29 mouse cellular contexts compared by ENCODE assay signal in genomic region chr7:100448985-100449384, GRCm38 (mm10). TPM values are rescaled to one million over a fixed set of nuclear protein-coding genes. Genes with fewer than 3 reads are reported as not detected.
DNase-seq lines count a peak whose midpoint lies in the region; ATAC-seq and TF ChIP-seq lines count a peak whose summit lies in the region.
"Had no signal": no experiment of that assay in that cellular context is flagged by ENCODE, and none has a peak within 500 bp of the region (broad histone marks: within the 10 kb centered on the region; RNA-seq: fewer than 3 reads in every experiment).

No protein-coding gene starts in this region.

- DNase-seq in liver, embryonic 13.5 days, result no peak
- DNase-seq in liver, result no peak
- peak; percentile 85 for DNase-seq in induced T-regulatory cell, adult 2 months (ENCODE audit: low read depth)
- no peak for DNase-seq in ovary, adult 18-20 months (ENCODE audit: low spot score)
- DNase-seq in kidney, adult 9 months, result no peak
- DNase-seq: adrenal gland, postnatal 36 days; cerebellum, adult 9-11 months; gastrocnemius, postnatal 25 days; heart, adult 2 months; heart, postnatal 36 days; kidney, adult 8-10 months; kidney, postnatal 14 days; liver, postnatal 0 days; right cerebral cortex, adult 18-20 months; thymus, postnatal 36 days had no signal

- no peak; the same call in 1 of the 2 replicates for ATAC-seq in liver, embryonic 13.5 days (ENCODE audit: low read depth)
- ATAC-seq in CD4-positive, CD25-positive, alpha-beta regulatory T cell, adult 4 months, result peak; percentile 99
- ATAC-seq: forebrain, embryonic 15.5 days; intestine, embryonic 15.5 days; liver, postnatal 0 days; lung, postnatal 0 days had no signal

- TF ChIP-seq CTCF in small intestine, adult 2 months (IDR thresholded peaks at IDR 0.05; ENCODE audit: extremely low read depth, insufficient read length, insufficient replicate concordance, low read depth, low read length), result no peak

- no peak overlapping the region for H3K4me2 ChIP-seq in liver, embryonic 13.5 days
- H3K4me2 ChIP-seq: forebrain, embryonic 15.5 days; heart, embryonic 15.5 days; hindbrain, embryonic 14.5 days; intestine, embryonic 15.5 days; midbrain, embryonic 11.5 days; neural tube, embryonic 13.5 days had no signal

- no peak overlapping the region for H3K9ac ChIP-seq in liver, embryonic 13.5 days
- H3K9ac ChIP-seq: forebrain, embryonic 15.5 days; heart, embryonic 15.5 days; hindbrain, embryonic 14.5 days; intestine, embryonic 15.5 days; liver, postnatal 0 days; neural tube, embryonic 13.5 days had no signal

- H3K4me3 ChIP-seq in liver, embryonic 13.5 days (replicated peaks), result no peak overlapping the region
- no peak overlapping the region for H3K4me3 ChIP-seq in small intestine, adult 2 months (ENCODE audit: low read depth, low read length)
- H3K4me3 ChIP-seq: embryonic facial prominence, embryonic 10.5 days; forebrain, embryonic 15.5 days; heart, adult 2 months; heart, embryonic 15.5 days; intestine, embryonic 15.5 days; limb, embryonic 10.5 days; neural tube, embryonic 13.5 days had no signal

- no peak for TF ChIP-seq POLR2A in small intestine, adult 2 months (IDR thresholded peaks at IDR 0.05; ENCODE audit: low read depth, low read length)

- peaks cover 76% of the 10 kb centered on the region for H3K36me3 ChIP-seq in liver, embryonic 13.5 days
- peaks cover 22% of the 10 kb centered on the region for H3K36me3 ChIP-seq in small intestine, adult 2 months (ENCODE audit: control insufficient read depth, insufficient read depth, low read length)

- H3K27ac ChIP-seq in liver, embryonic 13.5 days, result 0 out of 2 replicates have a peak overlapping the region, but pooled peaks have one; percentile 14
- peak overlapping the region; percentile 14; the same call in 1 of the 2 replicates for H3K27ac ChIP-seq in small intestine, adult 2 months (ENCODE audit: insufficient read depth, low read depth, low read length)
- H3K27ac ChIP-seq: embryonic facial prominence, embryonic 10.5 days; forebrain, embryonic 15.5 days; heart, adult 2 months; heart, embryonic 15.5 days; hindbrain, embryonic 14.5 days; intestine, embryonic 15.5 days; limb, embryonic 10.5 days; macrophage; neural tube, embryonic 13.5 days had no signal

- WGBS in liver, embryonic 13.5 days (ENCODE audit: insufficient replicate concordance), result 41% methylated on average over 3 of the region's 3 CpGs
- 91% methylated on average over 3 of the region's 3 CpGs for WGBS in small intestine, adult 2 months

- 0 out of 2 replicates have a peak, but pooled peaks cover 6% of the 10 kb centered on the region for H3K4me1 ChIP-seq in liver, embryonic 13.5 days (replicated peaks)
- no peaks in the 10 kb centered on the region for H3K4me1 ChIP-seq in small intestine, adult 2 months (ENCODE audit: control insufficient read depth, insufficient read depth, insufficient read length, low read length)
- H3K4me1 ChIP-seq: embryonic facial prominence, embryonic 10.5 days; forebrain, embryonic 15.5 days; heart, embryonic 15.5 days; intestine, embryonic 15.5 days; limb, embryonic 10.5 days; neural tube, embryonic 13.5 days had no signal

- no peaks in the 10 kb centered on the region for H3K9me3 ChIP-seq in liver, embryonic 13.5 days (replicated peaks)
- H3K9me3 ChIP-seq: embryonic facial prominence, embryonic 10.5 days; forebrain, embryonic 15.5 days; heart, embryonic 15.5 days; intestine, embryonic 15.5 days; limb, embryonic 10.5 days; neural tube, embryonic 13.5 days had no signal

- H3K27me3 ChIP-seq in liver, embryonic 13.5 days, result no peaks in the 10 kb centered on the region
- no peaks in the 10 kb centered on the region for H3K27me3 ChIP-seq in small intestine, adult 2 months (ENCODE audit: control insufficient read depth, insufficient read depth, low read length)
- H3K27me3 ChIP-seq: forebrain, embryonic 15.5 days; heart, embryonic 15.5 days; intestine, embryonic 15.5 days; neural tube, embryonic 13.5 days had no signal

RNA-seq across cellular contexts. Expression of gene Ucp3, which starts 23.8 kb away (rescaled TPM):
- polyA plus RNA-seq in liver, embryonic 13.5 days (2015; fragmentation: Nextera tagmentation; extraction: Ambion mirVana), result not detected in 2 replicates
- not detected for polyA plus RNA-seq in CD4-positive, CD25-positive, alpha-beta regulatory T cell, adult 4 months (2017; shearing (Covaris generic))
- 0.11 and 0.23 TPM in 2 replicates for polyA plus RNA-seq in small intestine, adult 2 months (2012; rRNA removed)
- polyA plus RNA-seq: forebrain, embryonic 15.5 days; hindbrain, embryonic 14.5 days; intestine, embryonic 15.5 days; limb, embryonic 10.5 days; liver, adult 2 months; macrophage; midbrain, embryonic 11.5 days; neural tube, embryonic 13.5 days; stomach, embryonic 14.5 days had no signal

RNA-seq across cellular contexts. Expression of gene Ucp2, which starts 44.2 kb away (rescaled TPM):
- 673 and 808 TPM in 2 replicates for polyA plus RNA-seq in liver, embryonic 13.5 days (2015; fragmentation: Nextera tagmentation; extraction: Ambion mirVana)
- polyA plus RNA-seq in CD4-positive, CD25-positive, alpha-beta regulatory T cell, adult 4 months (2017; shearing (Covaris generic)), result 1,000 to 10,000 TPM; 1,055 to 1,337 TPM
- 597 and 876 TPM in 2 replicates for polyA plus RNA-seq in small intestine, adult 2 months (2012; rRNA removed)
